Mouse (Mus musculus) stomach, embryonic 14.5 days (tissue): ENCODE measurements around the gene Pafah1b3. TPM values are rescaled to one million over a fixed set of nuclear protein-coding genes. Genes with fewer than 3 reads are reported as not detected.
A peak's percentile ranks its signal among the peaks of the same experiment; 100 is the strongest.

Source experiments
- ATAC-seq: fragments of 200-750 bp; cut with Nextera tagmentation; 2 replicates; pipeline ENCODE4 v1.8.0; 2017; ENCODE audit warnings: low read depth, moderate TSS enrichment; ENCODE audit not compliant: insufficient number of reproducible peaks, insufficient read depth, low FRiP score
- H3K27ac ChIP-seq: fragments of 300-500 bp; sonication (generic); 2 replicates; pipeline ENCODE4 v1.5.1; 2014; ENCODE audit warnings: mild to moderate bottlenecking, low read length, moderate library complexity, mixed read lengths
- H3K27me3 ChIP-seq: fragments of 300-500 bp; sonication (generic); 2 replicates; pipeline ENCODE4 v1.6.1; 2014; ENCODE audit warnings: low read length, control low read depth, mixed read lengths; ENCODE audit not compliant: control insufficient read depth, insufficient read depth
- H3K36me3 ChIP-seq: fragments of 300-500 bp; sonication (generic); 2 replicates; pipeline ENCODE4 v1.6.1; 2014; ENCODE audit warnings: mild to moderate bottlenecking, control low read depth, low read length, moderate library complexity, mixed read lengths; ENCODE audit not compliant: control insufficient read depth, insufficient read depth
- H3K4me1 ChIP-seq: fragments of 300-500 bp; sonication (generic); 2 replicates; pipeline ENCODE4 v1.6.1; 2014; ENCODE audit warnings: low read length, control low read depth, mixed read lengths; ENCODE audit not compliant: control insufficient read depth, insufficient read depth
- H3K4me2 ChIP-seq: fragments of 300-500 bp; sonication (generic); replicated peaks from 2 replicates; pipeline ENCODE4 v1.6.1; 2014; ENCODE audit warnings: low read depth, low read length, control low read depth
- H3K4me3 ChIP-seq: fragments of 300-500 bp; sonication (generic); 2 replicates; pipeline ENCODE4 v1.5.1; 2014; ENCODE audit warnings: low read depth, low read length, control low read depth
- H3K9ac ChIP-seq: fragments of 300-500 bp; sonication (generic); replicated peaks from 2 replicates; pipeline ENCODE4 v1.6.1; 2014; ENCODE audit warnings: low read depth, mild to moderate bottlenecking, control low read depth, low read length, moderate library complexity, mixed read lengths
- H3K9me3 ChIP-seq: fragments of 300-500 bp; sonication (generic); 2 replicates; pipeline ENCODE4 v1.6.1; 2016; ENCODE audit warnings: low read depth, low read length, control low read depth; ENCODE audit not compliant: control insufficient read depth
- WGBS: fragments of 180-500 bp; shearing (Covaris S2); extraction: QIAGEN DNeasy Blood & Tissue Kit; methylation state at CpG from one replicate; pipeline ENCODE4 v1.1.7; 2014; 5-methylcytosine and 5-hydroxymethylcytosine counted together
- polyA plus RNA-seq: library from polyadenylated mRNA; unstranded; fragments of >200 nt; fragmentation: Nextera tagmentation; extraction: Ambion mirVana; gene quantifications from 2 replicates; pipeline ENCODE4 v1.2.1, GENCODE M21; 2014

Pafah1b3 gene
- polyA plus RNA-seq, 1 experiment from 2014 or later = 284 TPM

GRCm38 (mm10) chr7:25275555-25276298 is 22.1 kb downstream of the Pafah1b3 start:
- Histone ChIP-seq H3K4me1 (peaks cover 40% of the 10 kb centered on the region), H3K4me3 (no peak overlapping the region), H3K4me2 (no peak overlapping the region), H3K36me3 (peaks cover 17% of the 10 kb centered on the region), H3K27ac (peak overlapping the region; percentile 99), H3K27me3 (no peaks in the 10 kb centered on the region), H3K9me3 (no peaks in the 10 kb centered on the region), H3K9ac (no peak overlapping the region)
- 48% methylated on average over 9 of the region's 9 CpGs for WGBS
- no peak for ATAC-seq

- H3K4me3 ChIP-seq = no peak overlapping the region
- WGBS = 78% methylated on average over 3 of the region's 3 CpGs
- no peaks in the 10 kb centered on the region for H3K27me3 ChIP-seq
- no peak overlapping the region for H3K4me2 ChIP-seq
- H3K4me1 ChIP-seq = peaks cover 33% of the 10 kb centered on the region
- H3K36me3 ChIP-seq = peaks cover 17% of the 10 kb centered on the region
- no peaks in the 10 kb centered on the region for H3K9me3 ChIP-seq
- H3K27ac ChIP-seq = peak overlapping the region; percentile 99; the same call in 1 of the 2 replicates
- ATAC-seq = no peak
- no peak overlapping the region for H3K9ac ChIP-seq
Observed at GRCm38 (mm10) chr7:25274996-25275395, 22.8 kb downstream of the Pafah1b3 start.

- peaks cover 17% of the 10 kb centered on the region for H3K36me3 ChIP-seq
- H3K4me1 ChIP-seq = peaks cover 33% of the 10 kb centered on the region
- H3K27ac ChIP-seq = no peak overlapping the region
- ATAC-seq = no peak
- no peaks in the 10 kb centered on the region for H3K27me3 ChIP-seq
- 27% methylated on average over 5 of the region's 5 CpGs for WGBS
- no peak overlapping the region for H3K4me2 ChIP-seq
- H3K4me3 ChIP-seq = no peak overlapping the region
- H3K9me3 ChIP-seq = no peaks in the 10 kb centered on the region
- H3K9ac ChIP-seq = no peak overlapping the region
Observed at GRCm38 (mm10) chr7:25274571-25274970, 23.2 kb downstream of the Pafah1b3 start.

DNA sequence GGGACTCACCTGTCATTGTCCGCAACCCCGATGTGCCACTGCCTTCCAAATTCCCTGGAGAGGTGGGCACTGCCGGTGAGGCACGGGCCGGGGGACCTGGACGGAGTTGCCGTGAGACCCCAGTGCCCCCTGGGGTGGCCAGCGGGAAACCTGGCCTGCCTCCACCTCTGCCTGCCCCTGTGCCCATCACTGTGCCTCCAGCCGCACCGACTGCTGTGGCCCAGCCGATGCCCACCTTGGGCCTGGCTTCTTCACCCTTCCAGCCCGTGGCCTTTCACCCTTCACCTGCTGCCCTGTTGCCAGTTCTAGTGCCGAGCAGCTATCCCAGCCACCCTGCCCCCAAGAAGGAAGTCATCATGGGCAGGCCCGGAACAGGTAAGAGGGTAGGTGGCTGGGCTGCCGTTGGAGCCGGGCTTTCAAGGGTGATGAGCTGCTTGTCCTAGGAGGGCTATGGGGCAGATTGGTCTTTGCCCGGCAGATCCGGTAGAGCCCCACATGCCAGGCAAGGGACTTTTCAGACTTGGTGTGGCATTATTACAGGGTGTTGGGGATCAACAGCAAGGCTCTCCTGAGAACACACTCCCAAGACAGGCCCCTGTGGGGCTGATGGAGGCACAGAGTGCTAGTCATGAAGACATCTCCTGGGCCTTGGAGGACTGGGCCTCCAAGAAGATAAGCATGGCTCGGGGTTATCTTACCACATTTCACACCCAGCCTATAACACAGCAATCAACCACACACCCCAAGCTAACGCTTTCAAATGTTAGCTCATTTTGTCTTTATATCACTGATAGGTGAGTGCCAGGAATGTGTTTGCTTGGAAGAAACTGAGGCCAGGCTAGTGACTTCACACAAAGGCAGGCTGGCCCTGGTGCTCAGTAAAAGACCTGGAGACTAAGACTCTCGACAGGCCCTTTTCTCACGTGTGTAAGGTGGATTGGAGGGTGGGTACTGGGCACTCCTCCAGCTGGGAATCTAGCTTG is 24.2 kb downstream of the Pafah1b3 start:
- Histone ChIP-seq H3K27ac (no peak overlapping the region), H3K9me3 (no peaks in the 10 kb centered on the region), H3K36me3 (peaks cover 17% of the 10 kb centered on the region), H3K4me2 (no peak overlapping the region), H3K4me1 (peaks cover 41% of the 10 kb centered on the region), H3K4me3 (no peak overlapping the region), H3K27me3 (no peaks in the 10 kb centered on the region), H3K9ac (no peak overlapping the region)
- WGBS = 87% methylated on average over 22 of the region's 22 CpGs
- no peak for ATAC-seq

DNA sequence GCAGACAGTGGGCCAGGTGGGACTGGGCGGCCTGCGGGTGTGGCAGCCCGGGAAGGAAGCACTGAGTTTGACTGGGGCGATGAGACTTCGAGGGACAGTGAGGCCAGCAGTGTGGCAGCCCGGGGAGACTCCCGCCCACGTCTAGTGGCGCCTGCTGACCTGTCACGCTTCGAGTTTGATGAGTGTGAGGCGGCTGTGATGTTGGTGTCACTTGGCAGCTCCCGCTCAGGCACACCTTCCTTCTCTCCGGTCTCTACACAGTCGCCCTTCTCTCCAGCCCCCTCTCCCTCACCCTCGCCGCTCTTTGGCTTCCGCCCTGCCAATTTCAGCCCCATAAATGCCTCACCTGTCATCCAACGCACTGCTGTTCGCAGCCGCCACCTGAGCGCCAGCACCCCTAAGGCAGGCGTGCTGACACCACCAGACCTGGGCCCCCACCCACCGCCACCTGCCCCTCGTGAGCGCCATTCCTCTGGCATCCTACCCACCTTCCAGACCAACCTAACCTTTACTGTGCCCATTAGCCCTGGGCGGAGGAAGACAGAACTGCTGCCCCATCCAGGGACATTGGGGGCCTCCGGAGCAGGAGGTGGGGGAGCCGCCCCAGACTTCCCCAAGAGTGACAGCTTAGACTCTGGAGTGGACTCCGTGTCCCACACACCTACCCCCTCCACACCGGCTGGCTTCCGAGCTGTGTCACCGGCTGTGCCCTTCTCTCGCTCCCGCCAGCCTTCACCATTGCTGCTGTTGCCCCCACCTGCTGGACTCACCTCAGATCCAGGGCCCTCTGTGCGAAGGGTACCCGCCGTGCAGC is 25.1 kb downstream of the Pafah1b3 start:
- Histone ChIP-seq H3K36me3 (peaks cover 17% of the 10 kb centered on the region), H3K27me3 (no peaks in the 10 kb centered on the region), H3K4me3 (no peak overlapping the region), H3K9ac (no peak overlapping the region), H3K4me1 (peaks cover 37% of the 10 kb centered on the region), H3K27ac (no peak overlapping the region), H3K4me2 (no peak overlapping the region), H3K9me3 (no peaks in the 10 kb centered on the region)
- no peak for ATAC-seq
- WGBS = 86% methylated on average over 38 of the region's 38 CpGs

DNA sequence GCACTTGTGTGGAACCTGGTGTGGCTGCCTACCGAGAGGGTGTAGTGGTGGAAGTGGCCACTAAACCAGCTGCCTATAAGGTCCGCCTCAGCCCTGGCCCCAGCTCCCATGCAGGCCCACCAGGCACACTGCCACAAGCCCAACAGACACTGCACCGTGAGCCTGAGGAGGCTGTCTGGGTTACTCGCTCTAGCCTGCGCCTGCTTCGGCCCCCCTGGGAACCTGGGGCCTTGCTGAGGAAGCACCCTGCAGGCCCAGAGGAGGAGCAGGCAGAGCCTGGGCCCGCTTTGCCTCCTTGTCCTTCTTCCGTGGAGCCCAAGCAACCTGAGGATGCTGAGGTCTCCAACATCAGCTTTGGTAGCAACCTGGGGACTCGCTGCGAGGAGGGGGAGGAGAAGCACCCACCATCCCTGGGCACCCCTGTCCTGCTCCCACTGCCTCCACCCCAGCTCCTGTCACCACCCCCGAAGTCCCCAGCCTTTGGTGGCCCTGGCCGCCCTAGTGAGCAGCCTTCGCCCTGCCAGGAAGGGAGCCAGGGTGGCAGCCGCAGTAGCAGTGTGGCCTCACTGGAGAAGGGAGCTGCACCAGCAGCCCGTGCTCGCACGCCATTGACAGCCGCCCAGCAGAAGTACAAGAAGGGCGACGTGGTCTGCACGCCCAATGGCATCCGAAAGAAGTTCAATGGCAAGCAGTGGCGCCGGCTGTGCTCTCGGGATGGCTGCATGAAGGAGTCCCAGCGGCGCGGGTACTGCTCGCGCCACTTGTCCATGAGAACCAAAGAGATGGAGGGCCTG is 25.9 kb downstream of the Pafah1b3 start:
- no peaks in the 10 kb centered on the region for H3K9me3 ChIP-seq
- H3K9ac ChIP-seq = no peak overlapping the region
- H3K36me3 ChIP-seq = peaks cover 17% of the 10 kb centered on the region
- H3K4me3 ChIP-seq = no peak overlapping the region
- WGBS = 87% methylated on average over 30 of the region's 30 CpGs
- no peaks in the 10 kb centered on the region for H3K27me3 ChIP-seq
- H3K4me1 ChIP-seq = peaks cover 30% of the 10 kb centered on the region
- H3K4me2 ChIP-seq = no peak overlapping the region
- no peak for ATAC-seq
- no peak overlapping the region for H3K27ac ChIP-seq

- WGBS = 90% methylated on average over 35 of the region's 35 CpGs
- no peak for ATAC-seq
- no peak overlapping the region for H3K9ac ChIP-seq
- H3K4me3 ChIP-seq = no peak overlapping the region
- no peaks in the 10 kb centered on the region for H3K27me3 ChIP-seq
- no peak overlapping the region for H3K4me2 ChIP-seq
- no peaks in the 10 kb centered on the region for H3K9me3 ChIP-seq
- H3K4me1 ChIP-seq = peaks cover 23% of the 10 kb centered on the region
- peaks cover 17% of the 10 kb centered on the region for H3K36me3 ChIP-seq
- H3K27ac ChIP-seq = no peak overlapping the region
Observed at GRCm38 (mm10) chr7:25270652-25271633, 26.8 kb downstream of the Pafah1b3 start.
